Mouse (Mus musculus): ENCODE results near the gene Ino80b. TPM values are rescaled to one million over a fixed set of nuclear protein-coding genes. Genes with fewer than 3 reads are reported as not detected.
"Not testable (repeated sequence)": the region's sequence is repeated elsewhere in the genome, so short reads cannot be mapped to it uniquely, and the experiment has no call there.

The Ino80b gene
- total RNA-seq (2015) (18.8 and 19.6 TPM in 2 replicates), total RNA-seq (2017) (26.0 and 36.2 TPM in 2 replicates)

GRCm38 (mm10) chr6:83125331-83125730 lies at the start of gene Ino80b:
Gene Ino80b, minus strand, starts transcription at chr6:83125431.
- ATAC-seq (ENCODE audit: poor library complexity, severe bottlenecking): no peak

- no peak for ATAC-seq (ENCODE audit: poor library complexity, severe bottlenecking)
Observed at GRCm38 (mm10) chr6:83172240-83172920, 47.1 kb upstream of the Ino80b start.

GRCm38 (mm10) chr6:83171063-83171462 lies 45.8 kb upstream of the Ino80b start:
- ATAC-seq (ENCODE audit: poor library complexity, severe bottlenecking): no peak

GRCm38 (mm10) chr6:83169872-83170271 lies 44.6 kb upstream of the Ino80b start:
- ATAC-seq (ENCODE audit: poor library complexity, severe bottlenecking): no peak

- ATAC-seq (ENCODE audit: poor library complexity, severe bottlenecking): 0 out of 2 replicates have a peak, but pooled peaks have one; percentile 22
Observed at GRCm38 (mm10) chr6:83166243-83166630, 41.0 kb upstream of the Ino80b start.

GRCm38 (mm10) chr6:83165607-83166242 lies 40.5 kb upstream of the Ino80b start, which contains the start of gene Dctn1:
Gene Dctn1, plus strand, starts transcription at chr6:83165920.
- ATAC-seq (ENCODE audit: poor library complexity, severe bottlenecking): peak; percentile 89

GRCm38 (mm10) chr6:83165026-83165606 lies 39.9 kb upstream of the Ino80b start:
- peak; percentile 31 for ATAC-seq (ENCODE audit: poor library complexity, severe bottlenecking)

- ATAC-seq (ENCODE audit: poor library complexity, severe bottlenecking): peak; percentile 39
Observed at GRCm38 (mm10) chr6:83162701-83163100, 37.5 kb upstream of the Ino80b start.

- no peak for ATAC-seq (ENCODE audit: poor library complexity, severe bottlenecking)
Observed at GRCm38 (mm10) chr6:83161921-83162641, 36.9 kb upstream of the Ino80b start.

GRCm38 (mm10) chr6:83161442-83161841 lies 36.2 kb upstream of the Ino80b start:
- no peak for ATAC-seq (ENCODE audit: poor library complexity, severe bottlenecking)

GRCm38 (mm10) chr6:83159456-83159855 lies 34.2 kb upstream of the Ino80b start:
- not testable (repeated sequence) for ATAC-seq (ENCODE audit: poor library complexity, severe bottlenecking)

GRCm38 (mm10) chr6:83156259-83156684 lies 31.0 kb upstream of the Ino80b start, which contains the start of the genes Wdr54 and 1700003E16Rik:
Gene Wdr54, minus strand, starts transcription at chr6:83156397.
Gene 1700003E16Rik, plus strand, starts transcription at chr6:83156404.
- ATAC-seq (ENCODE audit: poor library complexity, severe bottlenecking): peak; percentile 90

- ATAC-seq (ENCODE audit: poor library complexity, severe bottlenecking): no peak
Observed at GRCm38 (mm10) chr6:83155552-83156238, 30.5 kb upstream of the Ino80b start.

- no peak for ATAC-seq (ENCODE audit: poor library complexity, severe bottlenecking)
Observed at GRCm38 (mm10) chr6:83153485-83153884, 28.3 kb upstream of the Ino80b start.

GRCm38 (mm10) chr6:83153038-83153437 lies 27.8 kb upstream of the Ino80b start:
- ATAC-seq (ENCODE audit: poor library complexity, severe bottlenecking): no peak

- no peak for ATAC-seq (ENCODE audit: poor library complexity, severe bottlenecking)
Observed at GRCm38 (mm10) chr6:83151721-83152120, 26.5 kb upstream of the Ino80b start.

- ATAC-seq (ENCODE audit: poor library complexity, severe bottlenecking): no peak
Observed at GRCm38 (mm10) chr6:83147280-83147679, 22.0 kb upstream of the Ino80b start.

- no peak for ATAC-seq (ENCODE audit: poor library complexity, severe bottlenecking)
Observed at GRCm38 (mm10) chr6:83145805-83146204, 20.6 kb upstream of the Ino80b start.

- ATAC-seq (ENCODE audit: poor library complexity, severe bottlenecking): no peak
Observed at GRCm38 (mm10) chr6:83145209-83145608, 20.0 kb upstream of the Ino80b start.

- ATAC-seq (ENCODE audit: poor library complexity, severe bottlenecking): no peak
Observed at GRCm38 (mm10) chr6:83142886-83143285, 17.7 kb upstream of the Ino80b start.
